Mouse (Mus musculus) midbrain, embryonic 12.5 days (tissue): ENCODE measurements around the gene Rnf185. TPM values are rescaled to one million over a fixed set of nuclear protein-coding genes. Genes with fewer than 3 reads are reported as not detected.

ENCODE experiments used
- ATAC-seq: fragments of 200-750 bp; cut with Nextera tagmentation; 2 replicates; pipeline ENCODE4 v1.8.0; 2017; ENCODE audit warnings: low read depth, moderate TSS enrichment, moderate library complexity; ENCODE audit not compliant: low FRiP score
- H3K27ac ChIP-seq: fragments of 300-500 bp; sonication (generic); replicated peaks from 2 replicates; pipeline ENCODE4 v1.5.1; 2016; ENCODE audit warnings: mild to moderate bottlenecking
- H3K27me3 ChIP-seq: fragments of 300-500 bp; sonication (generic); 2 replicates; pipeline ENCODE4 v1.6.1; 2016; ENCODE audit warnings: mild to moderate bottlenecking
- H3K36me3 ChIP-seq: fragments of 300-500 bp; sonication (generic); 2 replicates; pipeline ENCODE4 v1.6.1; 2016
- H3K4me1 ChIP-seq: fragments of 300-500 bp; sonication (generic); 2 replicates; pipeline ENCODE4 v1.6.1; 2016
- H3K4me2 ChIP-seq: fragments of 300-500 bp; sonication (generic); replicated peaks from 2 replicates; pipeline ENCODE4 v1.6.1; 2016; ENCODE audit warnings: mild to moderate bottlenecking, moderate library complexity
- H3K4me3 ChIP-seq: fragments of 300-500 bp; sonication (generic); 2 replicates; pipeline ENCODE4 v1.5.1; 2016; ENCODE audit warnings: mild to moderate bottlenecking
- H3K9ac ChIP-seq: fragments of 300-500 bp; sonication (generic); replicated peaks from 2 replicates; pipeline ENCODE4 v1.6.1; 2016; ENCODE audit warnings: mild to moderate bottlenecking, moderate library complexity
- H3K9me3 ChIP-seq: fragments of 300-500 bp; sonication (generic); 2 replicates; pipeline ENCODE4 v1.6.1; 2016; ENCODE audit warnings: mild to moderate bottlenecking
- WGBS: fragments of 180-500 bp; shearing (Covaris S2); methylation state at CpG from one replicate; pipeline ENCODE4 v1.1.7; 2016; 5-methylcytosine and 5-hydroxymethylcytosine counted together
- polyA plus RNA-seq: library from polyadenylated mRNA; unstranded; fragments of >200 nt; fragmentation: Nextera tagmentation; extraction: Ambion mirVana; gene quantifications from 2 replicates; pipeline ENCODE4 v1.2.1, GENCODE M21; 2016

The Rnf185 gene
- polyA plus RNA-seq, 1 experiment from 2014 or later: 46.7 TPM

DNA sequence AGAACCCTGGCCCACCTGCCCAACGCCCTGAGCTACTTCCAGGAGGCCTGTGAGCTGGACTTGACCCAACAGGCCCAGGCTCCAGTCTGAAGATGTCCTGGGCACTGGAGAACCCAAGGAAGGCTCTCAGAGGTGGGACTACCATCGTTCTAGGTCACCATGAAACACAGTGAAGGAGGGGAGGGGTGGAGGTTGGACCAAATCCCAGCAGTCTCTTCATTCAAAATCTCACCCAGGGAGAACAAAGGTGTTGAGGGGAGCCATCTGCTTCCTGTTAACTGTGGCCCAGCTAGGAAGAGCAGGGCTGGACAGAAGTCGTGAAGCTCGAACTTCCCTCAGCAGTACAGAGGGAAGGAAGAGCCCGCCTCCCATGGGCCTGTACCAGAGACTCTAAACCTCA, 62.2 kb downstream of the Rnf185 start:
- H3K4me2 ChIP-seq: no peak overlapping the region
- no peak for ATAC-seq
- WGBS: 73% methylated on average over 5 of the region's 5 CpGs
- H3K9ac ChIP-seq: no peak overlapping the region
- H3K27ac ChIP-seq: no peak overlapping the region
- H3K4me3 ChIP-seq: no peak overlapping the region
- H3K27me3 ChIP-seq: no peaks in the 10 kb centered on the region
- H3K4me1 ChIP-seq: no peaks in the 10 kb centered on the region
- no peaks in the 10 kb centered on the region for H3K9me3 ChIP-seq
- H3K36me3 ChIP-seq: no peaks in the 10 kb centered on the region

GRCm38 (mm10) chr11:3387482-3388196, 64.5 kb downstream of the Rnf185 start:
- no peaks in the 10 kb centered on the region for H3K9me3 ChIP-seq
- H3K4me2 ChIP-seq: no peak overlapping the region
- H3K4me3 ChIP-seq: no peak overlapping the region
- ATAC-seq: no peak
- H3K27me3 ChIP-seq: no peaks in the 10 kb centered on the region
- WGBS: 86% methylated on average over 6 of the region's 6 CpGs
- peaks cover 10% of the 10 kb centered on the region for H3K36me3 ChIP-seq
- no peaks in the 10 kb centered on the region for H3K4me1 ChIP-seq
- no peak overlapping the region for H3K27ac ChIP-seq
- no peak overlapping the region for H3K9ac ChIP-seq

- H3K4me1 ChIP-seq: no peaks in the 10 kb centered on the region
- peaks cover 10% of the 10 kb centered on the region for H3K36me3 ChIP-seq
- WGBS: 22% methylated on average over 4 of the region's 4 CpGs
- no peaks in the 10 kb centered on the region for H3K9me3 ChIP-seq
- no peak overlapping the region for H3K9ac ChIP-seq
- no peaks in the 10 kb centered on the region for H3K27me3 ChIP-seq
- H3K4me2 ChIP-seq: no peak overlapping the region
- no peak overlapping the region for H3K27ac ChIP-seq
- H3K4me3 ChIP-seq: no peak overlapping the region
- peak; percentile 58; the same call in 1 of the 2 replicates for ATAC-seq
Measured at GRCm38 (mm10) chr11:3386941-3387368, 65.2 kb downstream of the Rnf185 start.

DNA sequence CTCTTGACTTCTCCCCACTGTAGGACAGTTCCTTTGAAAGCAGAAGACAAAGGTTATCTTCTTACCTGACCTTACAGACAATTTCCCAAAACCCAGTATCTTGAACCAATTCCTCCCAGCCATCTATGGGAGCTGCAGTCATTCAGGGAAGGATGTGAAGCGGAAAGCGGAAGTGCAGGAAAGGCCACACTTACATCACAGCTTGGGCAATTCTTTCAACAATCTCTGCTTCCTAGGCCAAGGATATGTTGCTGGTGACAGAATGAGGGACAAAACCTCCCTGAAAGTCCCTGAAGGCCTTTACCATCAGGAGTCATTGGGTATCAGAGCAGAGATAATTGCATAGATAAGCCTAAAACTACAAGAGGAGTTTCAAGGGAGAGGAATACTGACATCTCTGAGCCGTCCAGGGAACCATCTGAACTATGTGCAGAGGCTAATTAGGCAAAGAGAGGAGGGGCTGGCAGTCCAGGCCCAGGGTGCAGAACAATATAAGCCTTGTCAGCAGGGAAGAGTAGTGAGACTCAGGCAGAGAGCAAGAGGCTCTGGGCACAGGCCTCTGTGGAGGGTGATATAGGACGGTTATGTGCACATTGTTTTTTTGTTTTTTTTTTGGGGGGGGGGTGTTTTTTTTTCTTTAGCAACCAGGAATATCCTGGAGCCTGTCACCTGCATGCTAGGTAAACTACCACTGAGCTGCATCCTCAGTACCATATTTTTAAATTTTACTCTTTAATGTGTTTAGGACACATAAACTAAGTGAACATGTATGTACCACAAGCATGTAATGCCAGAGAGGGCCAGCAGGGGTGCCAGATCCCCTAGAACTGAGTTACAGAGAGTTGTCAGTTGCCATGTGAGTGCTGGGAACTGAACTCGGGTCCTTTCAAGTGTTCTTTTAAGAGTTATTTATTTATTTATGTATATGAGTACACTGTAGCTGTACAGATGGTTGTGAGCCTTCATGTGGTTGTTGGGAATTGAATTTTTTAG, 69.3 kb downstream of the Rnf185 start:
- ATAC-seq: no peak
- Histone ChIP-seq H3K9ac (no peak overlapping the region), H3K9me3 (no peaks in the 10 kb centered on the region), H3K27me3 (no peaks in the 10 kb centered on the region), H3K36me3 (peaks cover 10% of the 10 kb centered on the region), H3K4me2 (no peak overlapping the region), H3K27ac (no peak overlapping the region), H3K4me1 (no peaks in the 10 kb centered on the region), H3K4me3 (no peak overlapping the region)
- WGBS: 80% methylated on average over 5 of the region's 5 CpGs

DNA sequence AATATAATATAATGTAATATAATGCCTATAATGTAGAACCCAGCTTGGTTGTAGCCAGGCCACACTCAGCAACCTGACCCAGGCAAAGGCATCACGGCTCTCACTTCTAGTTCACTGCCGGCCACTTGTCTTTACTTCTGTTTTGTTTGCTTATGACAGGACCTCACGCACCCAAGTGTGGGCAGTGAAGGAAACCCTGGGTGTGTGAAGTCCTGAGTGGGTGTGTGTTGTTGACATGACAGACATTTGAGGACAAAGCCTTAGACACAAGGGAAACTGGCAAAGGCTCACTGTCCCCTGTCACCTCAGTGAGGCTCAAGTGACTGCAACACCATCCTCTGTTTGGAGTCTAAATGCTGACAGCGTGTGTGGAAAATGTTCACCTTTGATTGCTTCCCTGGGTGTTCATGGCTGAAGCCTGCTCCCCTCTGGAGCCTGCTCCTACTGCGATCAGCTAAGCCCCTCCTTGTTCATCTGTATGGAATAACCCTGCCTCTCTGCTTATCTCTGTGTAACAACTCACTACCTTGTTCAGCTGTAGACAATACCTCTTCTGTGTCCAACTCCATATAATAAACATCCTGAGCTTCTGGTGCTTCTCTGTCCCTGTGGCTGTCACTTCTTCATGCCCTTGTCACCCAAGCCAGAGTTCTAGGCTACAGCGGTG, 70.9 kb downstream of the Rnf185 start:
- H3K9ac ChIP-seq: no peak overlapping the region
- H3K27ac ChIP-seq: no peak overlapping the region
- 91% methylated on average over 6 of the region's 6 CpGs for WGBS
- H3K36me3 ChIP-seq: peaks cover 10% of the 10 kb centered on the region
- no peaks in the 10 kb centered on the region for H3K9me3 ChIP-seq
- H3K4me1 ChIP-seq: no peaks in the 10 kb centered on the region
- no peak overlapping the region for H3K4me2 ChIP-seq
- ATAC-seq: no peak
- H3K4me3 ChIP-seq: no peak overlapping the region
- no peaks in the 10 kb centered on the region for H3K27me3 ChIP-seq

GRCm38 (mm10) chr11:3379427-3379826, 72.7 kb downstream of the Rnf185 start:
- Histone ChIP-seq H3K9me3 (no peaks in the 10 kb centered on the region), H3K27me3 (no peaks in the 10 kb centered on the region), H3K27ac (no peak overlapping the region), H3K9ac (no peak overlapping the region), H3K4me1 (peaks cover 5% of the 10 kb centered on the region), H3K4me3 (no peak overlapping the region), H3K4me2 (no peak overlapping the region), H3K36me3 (peaks cover 10% of the 10 kb centered on the region)
- WGBS: 95% methylated on average over 4 of the region's 4 CpGs
- ATAC-seq: no peak

DNA sequence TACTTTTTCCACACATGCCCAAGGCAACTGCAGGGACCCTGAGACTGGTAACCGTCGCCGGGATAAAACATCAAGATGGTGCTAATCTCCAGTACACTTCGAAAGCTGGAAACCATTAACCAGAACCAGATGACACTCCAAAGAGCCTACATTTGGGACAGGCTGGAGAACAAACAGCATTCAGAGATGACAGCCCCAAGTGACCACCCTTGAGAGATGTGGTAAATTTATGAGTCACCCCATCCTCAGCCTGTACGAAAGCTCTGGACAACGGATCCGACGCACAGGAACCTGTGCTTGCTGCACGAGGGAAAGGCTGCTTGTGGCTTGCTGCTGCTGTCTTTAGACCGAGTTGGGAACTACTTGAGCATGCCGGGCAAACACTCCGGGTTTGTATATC, 77.4 kb downstream of the Rnf185 start:
- no peak for ATAC-seq
- Histone ChIP-seq H3K9me3 (no peaks in the 10 kb centered on the region), H3K27me3 (no peaks in the 10 kb centered on the region), H3K4me3 (no peak overlapping the region), H3K27ac (peak overlapping the region; percentile 61), H3K4me1 (peaks cover 35% of the 10 kb centered on the region), H3K36me3 (no peaks in the 10 kb centered on the region), H3K9ac (no peak overlapping the region), H3K4me2 (peak overlapping the region; percentile 21; the same call in 1 of the 2 replicates)
- 75% methylated on average over 12 of the region's 12 CpGs for WGBS

GRCm38 (mm10) chr11:3374293-3374645, 77.9 kb downstream of the Rnf185 start:
- WGBS: 5% methylated on average over 7 of the region's 7 CpGs
- Histone ChIP-seq H3K36me3 (no peaks in the 10 kb centered on the region), H3K9me3 (no peaks in the 10 kb centered on the region), H3K9ac (peak overlapping the region; percentile 39; the same call in 1 of the 2 replicates), H3K27me3 (no peaks in the 10 kb centered on the region), H3K4me1 (peaks cover 40% of the 10 kb centered on the region), H3K27ac (peak overlapping the region; percentile 61), H3K4me3 (no peak overlapping the region), H3K4me2 (peak overlapping the region; percentile 21)
- ATAC-seq: no peak

GRCm38 (mm10) chr11:3373591-3374292, 78.4 kb downstream of the Rnf185 start:
- peaks cover 45% of the 10 kb centered on the region for H3K4me1 ChIP-seq
- H3K36me3 ChIP-seq: no peaks in the 10 kb centered on the region
- 24% methylated on average over 7 of the region's 7 CpGs for WGBS
- no peak overlapping the region for H3K4me3 ChIP-seq
- peak overlapping the region; percentile 21 for H3K4me2 ChIP-seq
- peak overlapping the region; percentile 39; the same call in 1 of the 2 replicates for H3K9ac ChIP-seq
- peak overlapping the region; percentile 61 for H3K27ac ChIP-seq
- H3K9me3 ChIP-seq: no peaks in the 10 kb centered on the region
- no peaks in the 10 kb centered on the region for H3K27me3 ChIP-seq
- no peak for ATAC-seq

DNA sequence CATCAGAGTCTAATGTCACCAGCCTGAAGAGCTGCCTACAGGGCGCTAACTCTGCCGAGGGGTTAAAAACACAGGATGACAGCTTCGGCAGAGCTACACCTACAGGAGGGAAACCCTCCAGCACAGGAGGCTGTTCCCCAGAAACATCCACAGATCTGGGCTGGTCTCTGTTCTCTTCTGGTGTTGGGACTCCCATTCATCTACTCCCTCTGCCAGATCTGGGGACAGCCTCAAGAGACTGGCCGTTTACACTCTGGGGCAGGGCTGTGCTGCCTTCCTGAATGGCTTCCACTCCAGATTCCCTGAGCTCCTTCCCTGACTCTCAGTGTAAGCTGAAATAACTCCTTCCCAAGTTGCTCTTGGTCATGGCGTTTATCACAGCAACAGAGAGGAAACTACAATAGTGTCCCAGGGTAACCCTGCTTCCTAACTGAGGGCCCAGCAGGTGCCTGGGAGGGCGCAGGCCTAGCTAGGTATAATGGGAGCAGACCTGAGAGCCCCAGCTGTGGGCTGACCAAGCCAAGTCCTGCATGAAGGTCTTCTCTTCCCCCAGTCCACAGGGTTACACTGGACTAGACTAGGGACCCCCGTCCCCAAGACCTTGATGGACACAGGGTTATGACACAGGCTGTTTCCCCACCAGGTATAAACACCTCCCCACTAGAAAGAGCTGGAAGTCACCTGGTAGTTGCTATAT, 80.4 kb downstream of the Rnf185 start:
- Histone ChIP-seq H3K4me1 (peaks cover 52% of the 10 kb centered on the region), H3K9me3 (no peaks in the 10 kb centered on the region), H3K27me3 (no peaks in the 10 kb centered on the region), H3K4me2 (peak overlapping the region; percentile 72), H3K4me3 (peak overlapping the region; percentile 59), H3K27ac (peak overlapping the region; percentile 80), H3K36me3 (no peaks in the 10 kb centered on the region), H3K9ac (peak overlapping the region; percentile 75)
- 21% methylated on average over 7 of the region's 7 CpGs for WGBS
- peak; percentile 19 for ATAC-seq
